Mouse (Mus musculus) thymus, adult 2 months (tissue): ENCODE data around the gene Jun. TPM values are rescaled to one million over a fixed set of nuclear protein-coding genes. Genes with fewer than 3 reads are reported as not detected.

Experiments
- DNase-seq: peaks from one replicate; pipeline ENCODE4 v3.0.0; 2021
- H3K27ac ChIP-seq: fragments of 200-500 bp; 2 replicates; pipeline ENCODE4 v1.5.1; 2012; ENCODE audit warnings: low read length, control low read depth; ENCODE audit not compliant: control insufficient read depth, insufficient read depth
- H3K27me3 ChIP-seq: fragments of 200-500 bp; 2 replicates; pipeline ENCODE4 v1.6.1; 2012; ENCODE audit warnings: mild to moderate bottlenecking, low read length, moderate library complexity, mixed read lengths; ENCODE audit not compliant: control insufficient read depth, insufficient read depth
- H3K36me3 ChIP-seq: fragments of 200-500 bp; 2 replicates; pipeline ENCODE4 v1.6.1; 2012; ENCODE audit warnings: mild to moderate bottlenecking, low read length, moderate library complexity; ENCODE audit not compliant: control insufficient read depth, insufficient read depth
- H3K4me1 ChIP-seq: fragments of 200-500 bp; replicated peaks from 2 replicates; pipeline ENCODE4 v1.6.1; 2012; ENCODE audit warnings: low read length; ENCODE audit not compliant: control insufficient read depth, insufficient read depth
- H3K4me3 ChIP-seq: fragments of 200-500 bp; 2 replicates; pipeline ENCODE4 v1.5.1; 2012; ENCODE audit warnings: mild to moderate bottlenecking, low read length, control low read depth, moderate library complexity; ENCODE audit not compliant: control insufficient read depth, insufficient read depth
- CTCF ChIP-seq: fragments of 200-500 bp; IDR thresholded peaks from 2 replicates; pipeline ENCODE4 v1.5.1; 2012; ENCODE audit warnings: mild to moderate bottlenecking, control low read depth, low read length, moderate library complexity, borderline replicate concordance; ENCODE audit not compliant: control insufficient read depth, poor library complexity, insufficient read depth; ENCODE audit errors: extremely low read depth
- POLR2A ChIP-seq: fragments of 200-500 bp; IDR thresholded peaks from 2 replicates; pipeline ENCODE4 v1.6.1; 2012; ENCODE audit warnings: mild to moderate bottlenecking, low read length, control low read depth, moderate library complexity; ENCODE audit not compliant: control insufficient read depth, poor library complexity, insufficient read depth; ENCODE audit errors: extremely low read depth
- WGBS: fragments of 180-500 bp; shearing (Covaris S2); methylation state at CpG from one replicate; pipeline ENCODE4 v1.1.7; 2018; 5-methylcytosine and 5-hydroxymethylcytosine counted together
- polyA plus RNA-seq: library from polyadenylated mRNA; depleted of rRNA; stranded (reverse); fragments of >200 nt; gene quantifications from 2 replicates; pipeline ENCODE4 v1.2.3, GENCODE M21; 2012

Gene Jun
- polyA plus RNA-seq, 1 experiment = 18.7 TPM

DNA sequence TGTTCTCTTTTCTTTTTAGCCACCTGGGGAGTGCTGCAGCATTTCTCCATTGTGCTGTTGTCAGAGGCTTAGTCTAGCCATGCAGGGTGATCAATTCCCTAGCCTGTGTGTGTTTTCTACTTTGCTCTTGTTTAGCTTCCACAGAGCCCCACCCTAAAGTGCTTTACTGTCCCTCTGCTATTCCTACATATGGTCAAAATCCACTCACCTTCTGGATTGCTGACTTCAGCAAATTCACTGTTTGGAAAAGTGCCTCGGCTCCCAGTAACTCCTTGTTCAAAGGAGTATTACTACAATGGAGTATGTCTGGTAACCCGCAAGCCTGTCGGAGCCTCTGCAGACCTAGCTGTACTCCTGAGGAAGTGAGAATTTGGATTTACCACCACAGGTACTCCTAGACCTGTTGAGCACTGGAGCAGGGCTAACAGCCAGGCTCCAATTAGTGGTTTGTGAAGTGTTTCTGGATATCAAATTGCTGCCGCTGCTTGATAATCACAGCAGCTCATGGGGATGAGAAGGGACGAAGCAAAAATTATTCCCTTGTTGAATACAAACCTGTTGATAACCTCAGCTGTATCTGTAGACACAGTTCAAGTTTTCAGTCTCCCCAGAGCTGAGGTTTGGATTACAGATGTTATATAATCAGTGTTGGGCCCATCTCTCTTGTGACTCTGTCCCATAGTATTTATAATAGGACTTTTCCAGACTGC is 3.8 kb downstream of the Jun start:
- H3K36me3 ChIP-seq = no peaks in the 10 kb centered on the region
- no peak for DNase-seq

DNA sequence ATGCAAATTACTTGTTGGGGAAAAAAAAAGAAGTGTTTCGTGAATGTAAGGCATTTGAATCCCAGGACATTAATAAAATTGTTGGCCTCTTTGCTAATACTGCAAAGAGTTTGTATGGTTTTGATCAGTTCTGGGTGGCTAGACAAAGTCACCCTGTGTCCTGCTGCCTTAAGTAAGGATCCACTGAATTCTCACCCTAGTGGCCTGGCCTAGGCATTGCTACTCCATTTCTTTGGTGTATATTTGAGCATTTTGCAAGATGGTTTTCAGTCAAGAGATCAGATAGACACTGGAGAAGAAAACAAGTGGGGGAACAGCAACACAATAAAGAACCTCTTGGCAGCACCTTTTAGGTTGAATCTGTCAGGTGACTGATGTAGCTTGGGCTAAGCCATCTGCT is 6.9 kb downstream of the Jun start:
- Histone ChIP-seq H3K4me1 (peaks cover 6% of the 10 kb centered on the region), H3K27ac (no peak overlapping the region), H3K36me3 (no peaks in the 10 kb centered on the region), H3K4me3 (no peak overlapping the region), H3K27me3 (no peaks in the 10 kb centered on the region)
- WGBS = 98% methylated on average over 1 of the region's 1 CpGs
- no peak for TF ChIP-seq CTCF
- no peak for TF ChIP-seq POLR2A
- no peak for DNase-seq

More for the DNA sequence above, 3.8 kb downstream of the Jun start:
- Histone ChIP-seq H3K27ac (no peak overlapping the region), H3K4me3 (no peak overlapping the region), H3K4me1 (peaks cover 14% of the 10 kb centered on the region), H3K27me3 (no peaks in the 10 kb centered on the region)
- TF ChIP-seq CTCF = no peak
- TF ChIP-seq POLR2A = no peak
- 90% methylated on average over 5 of the region's 5 CpGs for WGBS

DNA sequence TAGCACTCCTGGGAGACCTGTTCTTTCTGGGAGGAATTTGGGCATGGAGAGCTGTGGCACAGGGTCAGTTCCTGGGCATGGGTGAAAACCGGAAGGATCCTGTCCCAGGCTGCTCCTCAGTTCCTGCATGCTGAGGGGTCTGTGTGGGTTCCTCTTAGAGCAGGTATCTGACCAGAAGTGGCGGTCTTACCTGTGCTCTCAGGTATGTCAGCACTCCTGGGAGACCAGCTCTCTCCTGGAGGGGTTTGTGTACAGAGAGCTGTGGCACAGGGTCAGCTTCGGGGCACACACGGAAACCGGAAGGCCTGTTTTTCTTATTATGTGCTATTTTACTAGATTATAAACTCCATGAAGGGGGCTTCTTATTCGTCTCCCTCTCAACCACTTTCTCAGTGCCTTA is 7.3 kb downstream of the Jun start:
- DNase-seq = no peak
- WGBS = 95% methylated on average over 6 of the region's 6 CpGs
- no peak overlapping the region for H3K27ac ChIP-seq

DNA sequence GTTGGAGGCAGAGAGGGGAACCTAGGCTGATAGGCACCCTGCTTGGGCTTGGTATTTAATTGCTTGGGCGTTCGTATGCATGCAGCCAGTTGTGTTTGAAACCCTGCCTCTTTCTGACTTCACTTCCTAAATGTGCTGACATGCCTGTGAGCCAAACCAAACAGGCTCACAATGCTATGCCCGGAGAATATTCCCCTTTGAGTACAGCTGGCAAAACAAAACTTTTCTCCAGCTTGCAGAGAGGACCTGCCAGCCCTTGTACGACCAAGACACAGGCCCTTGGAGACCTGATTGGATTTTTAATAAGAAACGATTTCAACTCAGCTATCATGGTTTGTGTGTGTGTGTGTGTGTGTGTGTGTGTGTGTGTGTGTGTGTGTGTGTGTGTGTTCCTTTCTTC is 14.0 kb downstream of the Jun start:
- no peaks in the 10 kb centered on the region for H3K27me3 ChIP-seq
- H3K27ac ChIP-seq = no peak overlapping the region
- TF ChIP-seq CTCF (no peak), POLR2A (no peak)
- no peak overlapping the region for H3K4me3 ChIP-seq
- H3K36me3 ChIP-seq = no peaks in the 10 kb centered on the region
- H3K4me1 ChIP-seq = no peaks in the 10 kb centered on the region
- 75% methylated on average over 5 of the region's 5 CpGs for WGBS
- DNase-seq = no peak

More for the DNA sequence above, 7.3 kb downstream of the Jun start:
- TF ChIP-seq CTCF (no peak), POLR2A (no peak)
- Histone ChIP-seq H3K36me3 (no peaks in the 10 kb centered on the region), H3K4me1 (peaks cover 2% of the 10 kb centered on the region), H3K27me3 (no peaks in the 10 kb centered on the region), H3K4me3 (no peak overlapping the region)

DNA sequence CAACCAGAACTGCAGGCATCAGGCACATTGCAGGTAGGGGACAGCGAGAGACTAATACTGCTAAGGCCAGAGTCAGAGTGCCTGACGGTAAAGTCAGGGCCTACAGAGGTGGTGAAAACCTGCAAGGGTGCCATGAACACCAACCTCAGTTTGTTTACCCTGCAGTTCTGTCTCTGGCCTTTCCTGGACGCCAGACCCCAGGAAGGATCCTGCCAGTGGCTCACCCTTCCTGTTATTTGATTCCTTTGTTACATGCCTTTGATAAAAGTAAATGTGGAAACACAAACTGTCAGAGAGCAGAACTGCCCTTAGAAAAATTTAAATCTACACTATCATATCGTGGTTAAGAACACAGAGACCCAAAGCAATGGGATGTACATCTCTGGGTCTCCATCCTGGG is 20.9 kb downstream of the Jun start:
- no peak overlapping the region for H3K27ac ChIP-seq
- 80% methylated on average over 4 of the region's 4 CpGs for WGBS
- no peak for DNase-seq

DNA sequence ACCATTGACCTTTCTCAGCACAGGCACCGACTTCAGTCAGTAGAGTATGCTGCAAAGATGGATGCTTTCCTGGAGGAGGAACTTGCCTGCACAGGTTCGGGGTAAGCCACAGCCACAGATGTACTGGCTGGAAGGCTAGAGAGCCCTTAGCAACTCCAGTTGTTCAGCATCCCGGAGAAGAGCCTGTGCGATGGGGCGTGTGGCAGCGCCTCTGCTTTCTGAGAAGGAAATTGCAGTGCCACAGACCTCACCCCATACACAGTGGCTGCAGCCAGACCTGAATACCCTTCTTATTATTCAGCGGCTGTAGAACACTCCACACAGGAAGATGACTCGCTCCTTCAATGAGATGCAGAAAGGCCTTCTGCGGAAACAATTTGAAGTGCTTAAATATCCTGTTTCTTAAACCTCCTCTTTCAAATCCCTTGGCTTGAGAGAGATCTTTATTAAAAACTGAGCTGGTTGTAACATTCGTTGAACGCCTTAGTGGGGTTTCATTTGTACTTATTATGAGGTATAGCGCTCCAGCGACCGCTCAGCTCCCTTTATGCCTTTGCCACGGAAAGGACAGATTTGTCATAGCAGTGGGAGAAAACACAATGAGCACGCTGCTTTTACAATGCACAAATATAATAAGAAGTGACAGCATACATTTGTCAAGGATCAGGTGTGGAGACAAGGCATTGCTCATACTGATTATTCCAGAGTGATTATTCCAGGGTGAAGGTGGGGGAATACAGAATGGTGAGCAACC is 26.0 kb downstream of the Jun start:
- TF ChIP-seq POLR2A = no peak
- no peak for TF ChIP-seq CTCF
- Histone ChIP-seq H3K36me3 (no peaks in the 10 kb centered on the region), H3K27me3 (no peaks in the 10 kb centered on the region), H3K4me1 (no peaks in the 10 kb centered on the region), H3K4me3 (no peak overlapping the region), H3K27ac (no peak overlapping the region)
- no peak for DNase-seq
- WGBS = 61% methylated on average over 16 of the region's 16 CpGs

More for the DNA sequence above, 20.9 kb downstream of the Jun start:
- no peak for TF ChIP-seq CTCF
- TF ChIP-seq POLR2A = no peak
- Histone ChIP-seq H3K4me1 (no peaks in the 10 kb centered on the region), H3K36me3 (no peaks in the 10 kb centered on the region), H3K27me3 (no peaks in the 10 kb centered on the region), H3K4me3 (no peak overlapping the region)

DNA sequence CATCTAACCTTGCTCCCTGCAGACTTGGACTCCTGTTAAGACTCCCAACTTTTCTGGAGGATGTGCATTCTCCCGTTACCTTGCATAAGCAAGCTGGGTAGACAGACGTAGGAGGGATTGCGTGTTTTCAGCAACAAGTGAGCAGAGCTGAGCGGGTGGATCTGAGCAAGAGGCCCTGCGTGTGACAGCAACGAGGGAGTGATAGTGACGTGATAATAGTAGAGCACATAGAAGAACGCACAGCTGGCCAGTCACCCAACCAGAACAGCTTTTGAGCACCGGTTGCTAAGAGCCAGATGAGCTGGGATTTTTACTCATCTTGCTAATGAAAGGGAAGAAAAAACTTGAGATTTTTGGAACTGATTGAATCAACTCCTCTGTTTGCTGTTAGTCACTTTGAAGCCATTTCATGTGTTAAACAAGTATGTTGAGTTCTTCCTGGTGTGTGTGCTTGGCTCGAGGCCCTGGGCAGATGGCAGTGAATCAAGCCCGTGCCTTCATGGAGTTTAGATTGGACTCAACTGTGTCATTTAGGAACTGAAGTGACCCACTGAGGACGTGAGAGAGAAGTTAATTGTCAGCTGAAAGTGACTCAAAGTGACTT is 28.6 kb downstream of the Jun start:
- no peaks in the 10 kb centered on the region for H3K36me3 ChIP-seq
- no peak for DNase-seq
- no peak overlapping the region for H3K27ac ChIP-seq
- WGBS = 93% methylated on average over 12 of the region's 12 CpGs
- TF ChIP-seq POLR2A (no peak), CTCF (no peak)
- H3K27me3 ChIP-seq = no peaks in the 10 kb centered on the region
- H3K4me3 ChIP-seq = no peak overlapping the region
- no peaks in the 10 kb centered on the region for H3K4me1 ChIP-seq
